Mouse (Mus musculus): ENCODE results near the gene Zpbp.

The Zpbp gene

DNA sequence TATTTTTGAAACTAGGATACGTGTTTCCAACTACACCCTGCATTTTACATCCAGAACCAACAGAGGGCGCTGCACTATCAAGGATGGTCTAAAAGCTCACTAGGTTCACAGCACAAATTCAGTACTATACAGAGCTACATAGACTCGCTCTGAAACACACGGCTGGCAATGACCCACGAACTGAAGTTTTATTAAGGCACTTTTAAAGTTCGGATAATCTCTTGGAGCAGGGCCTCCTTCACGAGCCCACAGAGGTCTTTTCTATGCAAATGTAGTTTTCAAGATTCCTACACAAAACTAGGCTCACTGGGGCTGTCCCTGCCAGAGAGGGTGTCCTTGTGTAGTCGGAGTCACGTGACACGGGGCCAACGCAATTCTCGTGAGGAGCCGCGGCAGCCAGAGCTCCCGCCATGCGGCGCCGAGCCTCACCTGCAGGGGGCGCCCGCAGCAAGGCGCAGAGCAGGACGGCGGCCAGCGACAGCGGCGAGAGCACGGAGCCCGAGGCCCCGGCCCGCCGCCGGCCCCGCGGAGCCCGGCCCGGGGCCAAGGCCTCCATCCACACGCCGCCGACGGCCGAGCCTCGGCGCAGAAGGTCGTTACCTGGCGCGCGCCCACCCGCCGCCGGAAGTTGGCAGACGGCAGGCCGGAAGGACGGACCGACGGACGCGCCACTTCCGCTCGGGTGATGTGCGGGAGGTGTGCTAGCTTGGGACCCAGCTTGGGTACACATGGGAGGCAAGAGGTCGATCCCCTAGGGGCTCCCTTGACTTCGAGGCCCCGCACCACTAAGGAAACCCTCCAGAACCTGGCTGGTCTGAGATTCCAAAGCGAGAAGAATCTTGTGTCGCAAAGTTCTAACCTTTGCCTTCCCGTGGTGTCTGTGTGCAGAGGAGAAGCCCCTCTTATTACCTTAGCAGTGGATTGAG is at the start of gene Zpbp, which contains the start of gene Spata48:
Gene Zpbp (minus strand): TSS at position 774 of the 926 bp plus-strand sequence.
Gene Spata48 (plus strand): TSS at position 460 of the 926 bp plus-strand sequence.
- peak; percentile 93 for DNase-seq (ENCODE audit: low spot score)

DNA sequence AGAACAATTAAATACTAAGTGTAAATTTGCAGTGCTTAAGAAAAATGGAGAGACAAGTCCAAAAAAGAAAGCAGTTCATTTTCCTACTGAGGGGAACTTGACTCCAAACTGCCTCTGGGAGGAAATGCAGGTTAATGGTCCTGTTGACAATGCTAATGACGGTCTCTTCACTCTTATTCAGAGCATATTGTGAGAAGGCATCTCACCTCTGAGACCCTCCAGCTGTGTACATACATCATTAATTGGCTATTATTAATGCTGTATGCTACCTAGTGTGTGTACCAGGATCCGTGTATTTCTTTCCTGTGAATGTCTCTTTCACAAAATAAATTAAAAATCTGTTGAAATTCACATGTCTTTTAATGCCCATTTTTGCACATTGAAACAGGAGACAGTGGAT is 47.2 kb upstream of the Zpbp start:
- no peak for DNase-seq (ENCODE audit: low spot score)

DNA sequence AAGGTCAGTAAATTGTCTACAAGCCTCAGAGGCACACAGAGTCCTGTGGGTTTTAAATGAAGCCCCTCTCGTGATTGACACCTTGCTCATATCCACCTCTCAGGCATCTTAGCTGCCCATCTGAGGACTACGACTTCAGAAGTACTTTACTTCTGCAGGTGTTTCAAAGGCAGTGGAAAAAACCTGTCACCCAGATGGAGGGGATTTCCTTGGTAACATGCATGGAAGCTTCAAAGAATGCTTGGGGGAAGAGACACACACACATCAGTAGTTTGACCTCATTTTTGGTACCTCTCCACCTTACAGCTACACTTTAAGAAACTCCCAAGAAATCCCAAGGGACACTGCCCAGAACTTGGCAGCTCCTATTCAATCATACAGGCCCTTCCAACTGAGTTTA is 44.0 kb upstream of the Zpbp start:
- peak; percentile 79 for DNase-seq (ENCODE audit: low spot score)

DNA sequence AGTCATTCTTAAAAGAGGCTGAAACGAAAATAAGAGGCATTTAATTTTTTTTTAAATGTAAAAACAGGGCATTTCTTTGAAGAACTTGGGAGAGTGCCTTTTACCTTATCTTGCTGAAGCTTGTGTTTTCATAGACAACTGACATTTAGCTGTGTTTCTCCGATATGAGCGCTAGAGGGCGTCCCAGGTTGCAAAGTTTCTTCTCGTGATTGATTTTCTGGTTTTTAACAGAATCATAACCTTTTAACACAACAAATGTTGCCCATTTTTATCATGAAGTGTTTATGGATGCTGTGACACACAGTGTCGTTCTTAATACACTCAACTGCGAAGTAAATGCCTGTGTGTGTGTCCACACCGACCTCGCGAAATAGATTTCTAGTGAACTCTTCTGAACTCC is 37.7 kb upstream of the Zpbp start:
- peak; percentile 71 for DNase-seq (ENCODE audit: low spot score)

DNA sequence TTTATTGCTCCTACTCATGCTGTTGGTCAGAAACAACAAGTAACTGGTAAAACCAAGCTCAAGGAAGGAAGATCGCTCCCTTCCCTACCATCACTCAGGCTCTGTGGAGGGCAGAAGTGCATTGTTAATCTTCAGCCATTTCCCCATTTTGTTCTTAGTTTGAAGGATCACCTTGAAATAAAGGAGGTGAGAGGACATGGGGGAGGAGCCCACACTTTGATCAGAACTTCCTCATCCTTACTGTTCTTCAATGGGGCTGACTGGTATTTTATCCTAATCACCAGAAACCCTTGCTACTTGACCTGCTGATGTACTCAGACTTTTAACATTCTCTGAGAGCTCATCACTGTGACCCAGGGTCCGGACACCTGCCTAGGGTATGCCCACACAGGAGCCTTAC is 33.5 kb upstream of the Zpbp start:
- no peak for DNase-seq (ENCODE audit: low spot score)

DNA sequence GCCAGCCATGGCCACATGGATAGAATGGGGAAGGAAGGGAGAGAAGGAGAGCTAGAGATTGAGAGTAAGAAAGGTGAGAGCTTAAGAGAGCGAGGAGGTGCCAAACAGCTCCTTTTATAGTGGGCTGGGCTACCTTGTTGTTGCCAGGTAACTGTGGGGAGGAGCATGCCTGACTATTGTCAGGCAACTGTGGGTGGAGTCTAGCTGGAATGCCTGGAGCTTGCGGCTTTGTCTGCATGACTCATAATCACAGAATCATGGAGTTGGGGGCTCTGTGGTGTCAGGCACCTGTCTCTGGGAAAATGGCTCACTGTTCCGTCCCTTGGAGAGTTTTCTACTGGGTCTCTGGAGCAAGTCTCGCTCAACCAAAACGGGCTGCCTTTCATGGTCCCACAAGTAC is 29.8 kb upstream of the Zpbp start:
- DNase-seq (ENCODE audit: low spot score), result no peak

DNA sequence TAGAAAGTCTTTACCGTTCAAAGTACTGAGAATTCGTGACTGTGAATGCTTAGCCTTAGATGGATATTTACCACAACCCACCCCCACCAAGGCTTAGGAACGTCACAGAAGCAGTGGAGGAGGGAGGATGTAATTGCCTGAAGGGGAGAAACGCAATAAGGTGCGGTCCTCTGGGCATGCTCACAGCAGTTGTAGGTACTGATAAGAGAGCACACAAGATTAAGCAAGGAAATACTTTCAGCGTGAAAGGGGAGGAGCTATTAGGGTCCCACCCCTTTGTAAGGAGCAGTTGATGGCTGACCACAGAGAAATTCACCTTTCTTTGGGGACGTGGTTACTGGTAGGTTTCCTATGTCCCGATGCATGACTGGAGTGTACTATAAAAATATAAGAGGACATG is 22.2 kb upstream of the Zpbp start:
- DNase-seq (ENCODE audit: low spot score), result no peak

DNA sequence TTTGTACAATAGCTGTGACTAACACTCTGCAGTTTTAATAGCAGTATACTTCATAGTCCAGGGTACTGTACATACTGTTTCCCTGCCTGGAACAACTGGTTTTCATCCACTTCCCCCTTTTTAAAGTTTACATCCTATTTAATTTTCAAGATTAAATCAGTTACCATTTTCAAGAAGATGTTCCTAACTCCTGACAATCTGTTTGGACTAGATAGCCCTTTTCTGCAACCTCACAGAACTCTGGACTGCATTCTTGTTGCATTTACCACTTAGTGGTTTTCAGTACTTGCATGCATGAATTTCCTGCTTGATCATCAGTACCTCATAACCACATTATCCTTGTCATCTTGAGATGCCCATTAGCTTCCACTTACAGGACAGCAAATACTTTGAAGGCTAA is 6.7 kb upstream of the Zpbp start:
- no peak for DNase-seq (ENCODE audit: low spot score)

DNA sequence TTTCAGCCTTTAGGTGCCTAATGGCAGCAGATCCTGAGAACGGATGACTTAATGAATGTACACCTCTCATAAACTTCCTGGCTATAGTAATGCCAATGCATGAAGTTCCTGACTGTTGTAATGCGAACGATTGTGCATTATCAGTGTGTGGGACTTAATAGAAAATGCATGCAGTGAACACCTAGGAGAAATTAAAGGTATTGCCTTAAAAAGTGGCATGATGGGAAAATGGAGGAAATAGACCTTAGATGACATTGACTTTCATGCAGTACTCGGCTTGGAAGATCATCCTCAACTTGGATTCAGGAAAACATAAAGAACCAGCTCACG is 318 bp upstream of the Zpbp start:
- no peak for DNase-seq (ENCODE audit: low spot score)

DNA sequence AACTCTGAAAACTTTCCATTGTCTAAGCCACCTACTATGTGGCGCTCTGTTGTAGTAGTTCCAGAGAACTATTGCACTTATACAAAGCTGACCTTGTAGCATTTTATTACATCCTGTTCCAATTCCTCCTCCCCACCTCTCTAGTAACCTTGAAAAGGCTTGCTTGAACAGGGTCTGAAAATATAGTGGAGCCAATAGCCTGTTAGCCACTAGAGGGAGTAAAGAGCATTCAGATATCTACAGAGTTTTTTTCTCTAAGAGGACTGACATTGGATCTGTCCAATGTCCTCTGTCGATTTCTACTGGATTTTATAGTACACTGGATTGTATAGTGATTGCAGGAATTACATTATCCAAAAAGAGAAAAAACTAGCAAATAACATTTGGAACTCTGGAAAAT is 7.2 kb downstream of the Zpbp start:
- peak; percentile 29 for DNase-seq (ENCODE audit: low spot score)

DNA sequence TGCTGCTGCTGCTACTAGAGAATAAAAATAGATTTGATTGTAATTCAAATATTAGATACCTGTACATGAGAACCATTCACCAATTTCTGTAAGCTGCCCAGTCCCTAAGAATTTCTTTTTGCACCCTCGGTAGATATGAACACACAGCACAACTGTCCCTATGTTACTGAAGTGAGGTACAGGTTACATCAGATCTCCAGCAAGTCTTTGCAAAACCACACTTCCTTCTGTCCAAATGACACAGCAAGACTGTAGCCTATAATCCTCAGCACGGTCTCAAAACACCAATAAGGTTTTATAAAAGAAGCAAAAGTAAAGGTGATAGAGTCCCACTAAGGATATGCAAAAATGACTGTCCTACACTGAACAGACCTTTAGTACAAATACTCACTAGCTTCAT is 44.9 kb downstream of the Zpbp start:
- DNase-seq (ENCODE audit: low spot score), result no peak

DNA sequence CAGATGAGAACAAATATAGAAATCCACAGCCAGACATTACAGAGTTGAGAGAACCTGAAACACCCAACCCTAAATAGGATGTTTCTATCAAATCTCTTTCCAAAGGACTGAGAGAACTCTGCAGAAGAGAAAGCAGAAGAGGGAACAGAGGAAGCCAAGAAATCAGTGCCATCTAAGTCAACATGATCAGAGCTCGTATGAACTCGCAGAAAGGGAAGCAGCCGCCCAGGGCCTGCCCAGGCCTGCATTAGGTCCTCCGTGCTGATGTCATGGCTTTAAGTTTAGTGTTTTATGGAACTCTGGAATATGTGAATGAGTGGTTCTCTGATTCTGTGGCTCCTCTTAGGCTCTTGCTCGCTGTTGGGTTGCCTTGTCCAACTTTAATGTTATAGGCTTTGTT is 48.0 kb downstream of the Zpbp start:
- DNase-seq (ENCODE audit: low spot score), result no peak

DNA sequence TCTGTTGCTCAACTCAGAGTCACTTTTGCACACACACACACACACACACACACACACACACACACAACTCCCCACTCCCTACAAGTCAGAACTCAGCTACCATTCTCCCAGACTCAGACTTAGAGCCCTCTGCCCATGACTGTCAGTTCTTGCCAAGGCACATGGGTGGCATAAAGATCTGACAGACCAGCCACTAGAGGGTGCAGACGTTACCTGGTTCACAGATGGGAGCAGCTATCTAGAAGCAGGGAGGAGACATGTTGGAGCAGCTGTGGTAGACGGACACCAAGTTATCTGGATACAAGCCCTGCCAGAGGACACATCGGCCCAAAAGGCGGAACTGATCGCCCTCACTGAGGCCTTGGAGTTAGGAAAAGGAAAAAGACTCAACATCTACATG is 67.5 kb downstream of the Zpbp start:
- DNase-seq (ENCODE audit: low spot score), result no peak

DNA sequence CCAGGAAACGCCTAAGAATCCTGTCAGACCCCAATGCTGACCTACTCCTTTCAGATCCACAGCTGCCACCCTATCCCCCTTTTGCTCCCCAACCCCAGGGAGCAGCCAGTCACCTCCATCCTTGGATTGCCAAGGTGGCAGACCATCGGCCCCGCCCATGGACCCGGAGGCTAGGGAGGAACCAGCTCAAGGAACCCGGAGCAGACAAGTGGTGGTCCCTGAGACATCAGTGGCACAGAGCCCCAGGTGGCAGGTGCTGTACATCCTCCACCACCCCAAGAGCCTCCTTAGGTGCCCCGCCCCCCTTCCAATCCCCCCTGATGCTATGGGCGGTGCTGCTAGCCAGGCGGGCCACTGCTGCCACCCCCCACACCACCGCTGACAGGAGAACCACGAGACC is 69.0 kb downstream of the Zpbp start:
- no peak for DNase-seq (ENCODE audit: low spot score)

DNA sequence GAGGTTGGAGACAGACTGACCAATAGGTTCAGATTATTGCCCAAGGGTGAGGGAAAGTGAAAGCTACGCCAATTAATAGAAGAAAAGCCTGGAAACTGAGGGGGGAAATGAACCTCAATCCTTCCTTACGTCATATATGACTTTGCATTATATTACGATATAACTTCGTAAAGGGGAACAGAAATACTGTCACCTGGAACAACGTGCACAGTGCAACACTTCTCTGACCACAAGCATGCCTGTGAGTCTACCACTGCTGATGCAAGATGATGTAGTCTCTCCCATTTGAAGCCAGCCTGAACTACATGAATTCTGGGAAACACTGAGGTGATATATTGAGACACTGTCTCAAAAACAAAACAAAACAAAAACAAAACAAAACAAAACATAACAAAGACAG is 90.9 kb downstream of the Zpbp start:
- no peak for DNase-seq (ENCODE audit: low spot score)

DNA sequence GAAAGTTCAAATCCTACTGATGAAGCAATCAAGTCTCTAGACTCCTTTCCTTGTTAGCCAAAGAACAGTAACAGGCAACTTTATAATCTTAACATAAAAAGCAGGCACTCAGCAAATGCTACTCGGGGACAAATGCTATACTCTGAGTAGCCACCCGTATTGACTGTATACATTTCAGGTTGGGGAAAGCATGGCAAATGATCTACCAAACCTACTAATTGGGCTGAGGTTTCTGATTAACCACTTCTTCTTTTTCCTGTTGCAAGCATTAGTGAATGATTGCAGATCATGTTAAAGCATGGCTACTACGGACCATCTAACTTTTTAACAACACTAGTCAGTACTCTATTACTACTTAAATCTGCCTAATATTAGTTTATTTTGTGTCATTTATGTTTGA is 178.7 kb downstream of the Zpbp start:
- DNase-seq (ENCODE audit: low spot score), result no peak

DNA sequence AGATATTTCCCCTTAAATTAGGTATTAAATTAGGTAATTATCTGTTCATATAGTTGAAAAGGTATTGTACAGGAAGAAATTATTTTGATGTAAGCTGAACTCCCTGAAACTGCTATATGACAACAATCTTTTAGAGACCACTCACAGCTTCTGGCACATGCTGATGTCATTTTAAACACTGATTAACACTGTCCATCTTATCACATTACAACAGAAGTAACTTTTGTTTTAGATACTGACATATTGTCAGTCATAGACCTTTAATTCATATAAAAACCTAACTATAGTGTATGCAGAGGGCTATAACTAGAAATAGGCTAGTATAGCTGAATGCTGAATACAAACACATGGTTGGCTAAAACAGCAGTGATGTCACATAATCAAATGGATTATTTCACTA is 182.1 kb downstream of the Zpbp start:
- no peak for DNase-seq (ENCODE audit: low spot score)

DNA sequence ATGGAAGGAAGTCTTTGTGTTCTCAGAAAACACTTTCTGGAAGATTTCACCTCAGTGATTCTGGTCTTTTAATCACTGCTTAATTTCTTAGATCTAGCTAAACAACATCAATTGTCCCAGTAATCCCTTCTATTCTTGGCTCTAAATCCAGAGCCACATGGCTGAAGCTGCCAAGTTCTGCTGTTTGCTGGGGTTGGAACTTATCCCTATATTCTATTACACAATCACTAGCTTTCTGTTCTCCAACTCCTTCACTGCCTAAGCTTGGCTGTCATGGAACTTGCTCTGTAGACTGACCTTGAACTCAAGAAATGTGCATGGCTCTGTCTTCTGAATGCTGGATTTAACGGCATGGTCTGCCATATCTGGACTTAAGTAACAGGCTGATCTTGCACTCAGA is 204.9 kb downstream of the Zpbp start:
- no peak for DNase-seq (ENCODE audit: low spot score)

DNA sequence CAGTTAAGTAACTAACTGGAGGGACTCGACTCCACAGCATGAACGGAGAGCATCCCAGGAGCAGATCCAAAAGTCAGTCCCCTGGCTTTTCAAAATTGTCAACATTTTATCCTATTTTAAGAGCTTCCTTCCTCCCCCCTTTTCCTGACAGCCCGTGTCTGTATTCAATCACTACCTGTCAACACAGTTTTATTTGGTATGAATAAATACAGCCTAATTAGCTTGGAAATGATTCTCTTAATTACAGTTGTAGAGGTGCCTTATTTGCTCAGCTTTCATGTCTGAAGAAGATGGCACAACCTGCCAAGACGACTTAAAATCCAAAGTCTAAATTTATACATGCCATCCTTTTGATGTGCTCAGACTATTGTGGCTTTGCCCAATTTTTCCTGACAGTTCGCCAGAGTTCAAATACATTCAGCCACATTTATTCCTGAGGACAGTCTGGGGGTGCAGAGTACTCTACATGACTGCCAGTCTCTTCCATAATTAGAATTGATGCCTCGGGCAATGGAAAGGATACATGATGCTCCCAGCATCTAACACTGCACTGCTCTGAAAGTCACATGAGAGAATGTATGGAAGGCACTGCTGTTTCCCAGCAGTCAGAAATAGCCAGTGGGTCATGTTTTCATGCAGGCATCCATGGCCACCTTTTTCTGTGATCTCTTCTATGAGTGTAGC is 219.4 kb downstream of the Zpbp start:
- DNase-seq (ENCODE audit: low spot score), result no peak

DNA sequence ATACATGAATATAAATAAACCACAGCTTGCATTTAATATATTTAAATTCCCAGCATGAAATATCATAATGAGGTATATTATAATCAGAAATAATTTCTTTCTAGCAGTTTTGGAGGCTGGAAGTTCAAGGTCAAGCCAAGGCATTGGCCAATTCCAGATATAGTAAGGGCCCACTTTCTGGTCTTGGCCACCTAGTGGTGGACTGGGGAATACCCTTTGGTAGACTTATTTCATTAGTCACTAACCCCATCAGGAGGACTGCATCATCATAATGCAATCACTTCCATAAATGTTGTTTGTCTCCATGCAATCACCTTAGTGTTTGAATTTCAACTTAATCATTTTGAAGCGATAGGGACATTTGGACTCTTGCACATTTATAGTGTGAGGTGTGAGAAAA is 222.9 kb downstream of the Zpbp start:
- no peak for DNase-seq (ENCODE audit: low spot score)

Data from T-cell, adult 2 months (primary cell).